Mouse (Mus musculus) small intestine, adult 2 months (tissue): ENCODE results near the gene Zfp988. TPM values are rescaled to one million over a fixed set of nuclear protein-coding genes. Genes with fewer than 3 reads are reported as not detected.
"Not testable (repeated sequence)": the region's sequence is repeated elsewhere in the genome, so short reads cannot be mapped to it uniquely, and the experiment has no call there.

Source experiments
- H3K27ac ChIP-seq: fragments of 200-500 bp; 2 replicates; pipeline ENCODE4 v1.5.1; 2012; ENCODE audit warnings: low read depth, low read length, control low read depth, inconsistent platforms; ENCODE audit not compliant: insufficient read depth
- H3K27me3 ChIP-seq: fragments of 200-500 bp; 2 replicates; pipeline ENCODE4 v1.6.1; 2012; ENCODE audit warnings: mild to moderate bottlenecking, moderate library complexity, low read length, inconsistent platforms; ENCODE audit not compliant: control insufficient read depth, insufficient read depth
- H3K36me3 ChIP-seq: fragments of 200-500 bp; 2 replicates; pipeline ENCODE4 v1.6.1; 2012; ENCODE audit warnings: mild to moderate bottlenecking, low read length, control low read depth, inconsistent platforms; ENCODE audit not compliant: control insufficient read depth, insufficient read depth
- H3K4me1 ChIP-seq: fragments of 200-500 bp; 2 replicates; pipeline ENCODE4 v1.6.1; 2012; ENCODE audit warnings: low read length, inconsistent platforms, mixed read lengths; ENCODE audit not compliant: control insufficient read depth, insufficient read depth, insufficient read length
- H3K4me3 ChIP-seq: fragments of 200-500 bp; 2 replicates; pipeline ENCODE4 v1.5.1; 2012; ENCODE audit warnings: low read depth, mild to moderate bottlenecking, control low read depth, inconsistent platforms, low read length, moderate library complexity
- CTCF ChIP-seq: fragments of 200-500 bp; IDR thresholded peaks from 2 replicates; pipeline ENCODE4 v1.5.1; 2012; ENCODE audit warnings: low read depth, mild to moderate bottlenecking, control low read depth, inconsistent platforms, low read length, moderate library complexity, mixed read lengths; ENCODE audit not compliant: insufficient replicate concordance, insufficient read length; ENCODE audit errors: extremely low read depth
- POLR2A ChIP-seq: fragments of 200-500 bp; IDR thresholded peaks from 2 replicates; pipeline ENCODE4 v1.6.1; 2012; ENCODE audit warnings: low read depth, mild to moderate bottlenecking, control low read depth, inconsistent platforms, low read length, moderate library complexity
- WGBS: fragments of 180-500 bp; shearing (Covaris S2); methylation state at CpG from one replicate; pipeline ENCODE4 v1.1.7; 2018; 5-methylcytosine and 5-hydroxymethylcytosine counted together
- polyA plus RNA-seq: library from polyadenylated mRNA; depleted of rRNA; stranded (reverse); fragments of >200 nt; gene quantifications from 2 replicates; pipeline ENCODE4 v1.2.3, GENCODE M21; 2012

Gene Zfp988
- polyA plus RNA-seq, 1 experiment: not detected

GRCm38 (mm10) chr4:147335691-147336367 lies 30.4 kb downstream of the Zfp988 start:
- not testable (repeated sequence) for H3K36me3 ChIP-seq, H3K27ac ChIP-seq, H3K4me3 ChIP-seq, H3K4me1 ChIP-seq, H3K27me3 ChIP-seq
- 15% methylated on average over 1 of the region's 1 CpGs for WGBS

DNA sequence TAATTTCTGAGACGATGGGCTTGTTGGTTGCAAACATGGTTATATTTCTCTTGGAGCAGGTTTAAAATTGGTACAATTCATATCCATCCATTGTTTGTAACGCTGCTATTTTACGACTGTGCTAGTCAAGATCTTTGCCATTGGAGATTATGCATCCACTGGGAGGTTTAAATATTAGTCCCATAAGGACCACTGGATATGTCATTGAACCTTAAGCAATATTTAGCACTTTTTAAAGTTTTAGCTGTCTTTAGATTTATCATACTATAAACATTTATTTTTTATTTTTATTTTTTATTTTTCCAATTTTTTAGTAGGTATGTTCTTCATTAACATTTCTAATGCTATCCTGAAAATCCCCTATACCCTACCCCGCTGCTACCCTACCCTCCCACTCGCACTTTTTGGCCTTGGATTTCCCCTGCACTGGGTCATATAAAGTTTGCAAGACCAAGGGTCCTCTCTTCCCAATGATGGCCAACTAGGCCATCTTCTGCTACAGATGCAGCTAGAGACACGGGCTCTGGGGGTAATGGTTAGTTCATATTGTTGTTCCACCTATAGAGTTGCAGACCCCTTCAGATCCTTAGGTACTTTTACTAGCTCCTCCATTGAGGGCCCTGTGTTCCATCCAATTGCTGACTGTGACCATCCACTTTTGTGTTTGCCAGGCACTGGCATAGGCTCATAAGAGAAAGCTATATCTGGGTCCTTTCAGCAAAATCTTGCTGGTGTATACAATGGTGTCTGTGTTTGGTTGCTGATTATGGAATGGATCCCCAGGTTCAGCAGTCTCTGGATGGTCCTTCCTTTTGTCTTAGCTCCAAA lies 31.1 kb downstream of the Zfp988 start:
- WGBS: 64% methylated on average over 6 of the region's 6 CpGs
- H3K4me1 ChIP-seq, H3K4me3 ChIP-seq, H3K36me3 ChIP-seq, H3K27ac ChIP-seq, H3K27me3 ChIP-seq: not testable (repeated sequence)

GRCm38 (mm10) chr4:147337520-147337919 lies 32.0 kb downstream of the Zfp988 start:
- not testable (repeated sequence) for H3K4me1 ChIP-seq, H3K4me3 ChIP-seq, H3K27me3 ChIP-seq, H3K27ac ChIP-seq, H3K36me3 ChIP-seq
- WGBS: 86% methylated on average over 2 of the region's 2 CpGs

- Histone ChIP-seq H3K36me3 (no peaks in the 10 kb centered on the region), H3K27ac (no peak overlapping the region), H3K4me3 (no peak overlapping the region), H3K4me1 (no peaks in the 10 kb centered on the region), H3K27me3 (no peaks in the 10 kb centered on the region)
- WGBS: 67% methylated on average over 5 of the region's 5 CpGs
- no peak for TF ChIP-seq CTCF
- no peak for TF ChIP-seq POLR2A
Measured at GRCm38 (mm10) chr4:147338032-147338610, 32.6 kb downstream of the Zfp988 start.

DNA sequence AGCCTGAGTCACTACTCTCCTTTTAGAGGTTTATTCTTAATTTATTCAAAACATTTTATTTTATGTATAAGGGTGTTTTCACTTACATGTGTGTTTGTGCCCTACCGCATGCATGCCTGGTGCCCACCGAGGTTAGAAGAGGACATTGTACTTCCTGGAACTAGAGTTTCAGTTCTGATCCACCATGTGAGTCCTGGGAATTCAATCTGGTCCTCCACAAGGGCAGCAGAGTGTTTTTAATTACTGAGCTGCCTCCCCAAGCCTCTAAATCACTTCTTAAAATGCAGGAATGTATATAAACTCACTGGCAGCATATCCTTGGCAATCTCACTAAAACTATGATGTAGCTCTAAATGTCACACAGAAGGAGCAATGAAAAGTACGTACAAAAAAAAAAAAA lies 33.2 kb downstream of the Zfp988 start:
- H3K36me3 ChIP-seq, H3K27me3 ChIP-seq, H3K27ac ChIP-seq, H3K4me3 ChIP-seq, H3K4me1 ChIP-seq: not testable (repeated sequence)
- WGBS: 75% methylated on average over 3 of the region's 3 CpGs

DNA sequence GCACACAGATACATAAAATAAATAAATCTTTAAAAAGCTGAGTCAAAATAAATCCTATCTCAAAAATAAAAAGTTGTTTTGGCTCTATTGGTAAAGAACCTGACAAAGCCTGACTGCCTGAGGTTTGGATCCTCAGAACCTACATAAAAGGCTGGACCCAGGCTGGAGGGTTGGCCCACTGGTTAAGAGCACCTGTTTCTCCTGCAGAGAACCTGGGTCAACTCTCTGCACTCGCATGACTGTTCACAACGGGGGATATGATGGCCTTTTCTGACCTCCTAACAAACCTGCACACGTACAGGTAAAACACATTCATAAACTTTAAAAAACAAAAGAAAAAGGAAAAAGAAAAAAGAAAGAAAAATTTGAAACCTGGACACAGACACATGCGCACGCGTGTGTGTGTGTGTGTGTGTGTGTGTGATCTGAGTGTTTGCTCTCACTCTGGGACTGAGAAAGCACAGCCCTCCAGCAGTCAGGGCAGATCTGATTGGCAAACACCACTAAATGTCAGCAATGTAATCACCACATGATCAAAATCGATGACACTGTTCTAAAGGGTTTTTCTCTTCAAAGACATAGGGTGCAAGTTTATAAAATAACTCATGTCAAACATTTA lies 34.2 kb downstream of the Zfp988 start:
- H3K27me3 ChIP-seq, H3K4me3 ChIP-seq, H3K4me1 ChIP-seq, H3K36me3 ChIP-seq, H3K27ac ChIP-seq: not testable (repeated sequence)
- 68% methylated on average over 7 of the region's 7 CpGs for WGBS

DNA sequence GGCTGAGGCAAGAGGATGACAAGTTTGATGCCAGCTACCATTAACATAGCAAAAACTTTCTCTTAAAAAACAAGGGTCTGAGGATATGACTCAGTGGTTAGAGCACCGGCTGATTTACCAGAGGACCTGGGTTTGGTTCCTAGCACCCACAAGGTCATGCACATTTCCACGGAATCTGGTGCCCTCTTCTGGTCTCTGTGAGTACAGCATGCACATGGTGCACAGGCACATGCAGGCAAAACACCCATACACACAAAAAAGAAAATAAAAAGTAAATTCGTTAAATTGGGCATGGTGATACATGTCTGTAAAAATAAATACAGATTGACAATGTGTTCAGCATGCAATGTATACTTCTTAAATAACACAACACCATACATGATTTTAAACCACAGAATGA lies 34.8 kb downstream of the Zfp988 start:
- not testable (repeated sequence) for H3K4me3 ChIP-seq, H3K27me3 ChIP-seq, H3K36me3 ChIP-seq, H3K27ac ChIP-seq, H3K4me1 ChIP-seq
- WGBS: 57% methylated on average over 3 of the region's 3 CpGs

- WGBS: 83% methylated on average over 3 of the region's 3 CpGs
- H3K27me3 ChIP-seq, H3K27ac ChIP-seq, H3K36me3 ChIP-seq, H3K4me3 ChIP-seq, H3K4me1 ChIP-seq: not testable (repeated sequence)
Measured at GRCm38 (mm10) chr4:147340876-147341275, 35.4 kb downstream of the Zfp988 start.

GRCm38 (mm10) chr4:147343042-147343908 lies 37.8 kb downstream of the Zfp988 start:
- not testable (repeated sequence) for H3K4me1 ChIP-seq, H3K4me3 ChIP-seq, H3K27ac ChIP-seq, H3K36me3 ChIP-seq, H3K27me3 ChIP-seq
- WGBS: 71% methylated on average over 6 of the region's 6 CpGs

DNA sequence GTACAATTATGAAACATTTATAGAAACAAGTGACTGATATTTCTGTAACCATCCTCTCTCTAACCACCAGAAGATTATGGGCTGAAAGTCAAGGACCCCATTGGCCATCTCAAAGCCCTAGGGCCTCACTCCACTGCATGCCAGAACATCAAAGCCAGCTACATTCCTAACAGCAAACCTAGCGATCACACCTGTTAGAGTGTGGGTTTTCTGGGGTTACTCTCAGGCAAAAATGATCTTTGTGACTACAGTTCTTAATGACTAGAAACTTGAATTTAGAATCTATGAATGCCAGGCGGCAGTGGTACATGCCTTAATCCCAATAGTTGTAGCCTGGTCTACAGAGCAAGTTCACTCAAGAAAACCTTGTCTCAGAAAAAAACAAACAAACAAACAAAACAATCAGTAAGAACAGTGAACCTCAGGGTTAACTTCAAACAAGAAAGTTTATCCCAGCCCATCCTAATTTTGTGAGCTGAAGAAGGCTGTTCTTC lies 39.6 kb downstream of the Zfp988 start:
- not testable (repeated sequence) for H3K4me3 ChIP-seq, H3K27ac ChIP-seq, H3K4me1 ChIP-seq, H3K36me3 ChIP-seq, H3K27me3 ChIP-seq
- 85% methylated on average over 2 of the region's 2 CpGs for WGBS
